Mouse (Mus musculus): Measurements from ENCODE around the gene Edem1.

- no peak for TF ChIP-seq POLR2A (IDR thresholded peaks at IDR 0.05; ENCODE audit: insufficient read depth, low read depth, low read length)
- no peak for TF ChIP-seq CTCF (IDR thresholded peaks at IDR 0.05; ENCODE audit: insufficient read depth, low read depth, low read length)
Measured at GRCm38 (mm10) chr6:108837958-108838357, 9.5 kb downstream of the Edem1 start.

Measured in olfactory bulb, adult 2 months (tissue).